In the genomic region with DNA sequence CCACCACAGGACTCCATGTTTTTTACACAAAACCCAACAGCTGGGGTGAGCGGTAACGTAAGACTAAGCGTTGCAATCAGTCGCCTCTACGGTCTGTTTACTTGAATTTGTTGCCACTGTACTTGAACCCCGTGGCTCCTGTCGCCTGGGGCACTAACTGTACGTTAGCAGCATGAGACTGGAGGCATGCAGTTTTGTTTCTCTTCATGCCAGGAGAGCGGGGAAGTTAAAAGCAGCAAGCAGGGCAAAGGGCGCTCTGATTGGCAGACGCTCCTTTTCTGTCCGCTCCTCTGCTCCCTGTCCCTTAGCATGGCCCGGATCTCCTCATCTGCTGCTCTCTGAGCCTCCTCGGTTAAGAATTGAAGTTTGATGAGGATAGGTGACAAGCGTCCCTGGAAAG, we compare ENCODE assay signal across 25 mouse cellular contexts. TPM values are rescaled to one million over a fixed set of nuclear protein-coding genes. Genes with fewer than 3 reads are reported as not detected.
DNase-seq lines count a peak whose midpoint lies in the region; ATAC-seq lines count a peak whose summit lies in the region.
"Had no signal": no experiment of that assay in that cellular context is flagged by ENCODE, and none has a peak within 500 bp of the region (broad histone marks: within the 10 kb centered on the region; RNA-seq: fewer than 3 reads in every experiment).

No protein-coding gene starts in this region.

- peaks cover 10% of the 10 kb centered on the region for H3K4me1 ChIP-seq in kidney, embryonic 15.5 days
- H3K4me1 ChIP-seq: embryonic facial prominence, embryonic 13.5 days; embryonic facial prominence, embryonic 15.5 days; forebrain, embryonic 10.5 days; forebrain, embryonic 12.5 days had no signal

- no peak overlapping the region for H3K9ac ChIP-seq in kidney, embryonic 15.5 days
- H3K9ac ChIP-seq: embryonic facial prominence, embryonic 13.5 days; embryonic facial prominence, embryonic 15.5 days; forebrain, embryonic 12.5 days had no signal

- 59% methylated on average over 15 of the region's 15 CpGs for WGBS in kidney, embryonic 15.5 days

- no peak overlapping the region for H3K4me3 ChIP-seq in kidney, embryonic 15.5 days (replicated peaks)
- H3K4me3 ChIP-seq: embryonic facial prominence, embryonic 13.5 days; embryonic facial prominence, embryonic 15.5 days; erythroblast, embryonic 14.5 days; forebrain, embryonic 10.5 days; forebrain, embryonic 12.5 days had no signal

- H3K27ac ChIP-seq in kidney, embryonic 15.5 days = no peak overlapping the region
- H3K27ac ChIP-seq: embryonic facial prominence, embryonic 13.5 days; embryonic facial prominence, embryonic 15.5 days; forebrain, embryonic 10.5 days; forebrain, embryonic 12.5 days had no signal

- H3K27me3 ChIP-seq in kidney, embryonic 15.5 days = no peaks in the 10 kb centered on the region
- H3K27me3 ChIP-seq: embryonic facial prominence, embryonic 13.5 days; embryonic facial prominence, embryonic 15.5 days; forebrain, embryonic 12.5 days had no signal

- no peaks in the 10 kb centered on the region for H3K9me3 ChIP-seq in kidney, embryonic 15.5 days (replicated peaks)
- H3K9me3 ChIP-seq: embryonic facial prominence, embryonic 13.5 days; embryonic facial prominence, embryonic 15.5 days; forebrain, embryonic 10.5 days; forebrain, embryonic 12.5 days had no signal

- ATAC-seq in kidney, embryonic 15.5 days (replicated peaks; ENCODE audit: low FRiP score) = no peak
- ATAC-seq: forebrain, embryonic 14.5 days had no signal

- no peaks in the 10 kb centered on the region for H3K36me3 ChIP-seq in kidney, embryonic 15.5 days
- H3K36me3 ChIP-seq: embryonic facial prominence, embryonic 13.5 days; embryonic facial prominence, embryonic 15.5 days; forebrain, embryonic 10.5 days; forebrain, embryonic 12.5 days had no signal

- no peak overlapping the region for H3K4me2 ChIP-seq in kidney, embryonic 15.5 days
- H3K4me2 ChIP-seq: embryonic facial prominence, embryonic 13.5 days; embryonic facial prominence, embryonic 15.5 days; forebrain, embryonic 12.5 days had no signal

- peak; percentile 11 for DNase-seq in kidney, adult 18-20 months
- DNase-seq in kidney, adult 9 months = peak; percentile 12
- no peak for DNase-seq in kidney, postnatal 14 days
- peak; percentile 8 to 38 for DNase-seq in kidney, postnatal 36 days
- no peak for DNase-seq in kidney, postnatal 10 days
- DNase-seq: adrenal gland, adult 2 months; adrenal gland, postnatal 10 days; adrenal gland, postnatal 25 days; cerebellum, adult 11 months; cerebellum, adult 18-20 months; cerebellum, adult 8-10 months; cerebellum, adult 9-11 months; cerebellum, postnatal 14 days; cerebellum, postnatal 36 days; embryo, embryonic 11 days had no signal

RNA-seq across cellular contexts. Expression of gene Susd4, which starts 39.2 kb away (rescaled TPM):
- polyA plus RNA-seq in kidney, embryonic 15.5 days (2015; fragmentation: Nextera tagmentation; extraction: Ambion mirVana) = 19.8 and 20.0 TPM in 2 replicates
- polyA plus RNA-seq: erythroblast, embryonic 14.5 days had no signal

RNA-seq across cellular contexts. Expression of gene Ccdc185, which starts 53.9 kb away (rescaled TPM):
- polyA plus RNA-seq in kidney, embryonic 15.5 days (2015; fragmentation: Nextera tagmentation; extraction: Ambion mirVana) = not detected in 2 replicates
- polyA plus RNA-seq: adrenal gland, adult 2 months; brain, embryonic 14.5 days; C2C12; embryonic facial prominence, embryonic 11.5 days; embryonic facial prominence, embryonic 13.5 days; embryonic facial prominence, embryonic 15.5 days; erythroblast, embryonic 14.5 days; forebrain, embryonic 10.5 days; forebrain, embryonic 12.5 days; forebrain, embryonic 14.5 days had no signal

Comparison
In these comparisons a context has a peak if more than half of its experiments do, and no peak if none do; other contexts are left out.
1. DNase-seq: peak in kidney, adult 18-20 months (single experiment), kidney, adult 9 months (single experiment) and kidney, postnatal 36 days (2 of 2); none in kidney, postnatal 14 days (single experiment) and kidney, postnatal 10 days (single experiment).